Mouse (Mus musculus): ENCODE measurements at regions not wholly inside any gene's neighbourhood (a gene's known extent, or its start where the extent isn't known, plus 50 kb on each side); places are given as distances from the start of the nearest gene placed in this dataset.
A peak's percentile ranks its signal among the peaks of the same experiment; 100 is the strongest.

- 79% methylated on average over 14 of the region's 14 CpGs for WGBS
- H3K27ac ChIP-seq (ENCODE audit: low read depth, low read length): no peak overlapping the region
- ATAC-seq (ENCODE audit: low FRiP score) (no peak), DNase-seq (ENCODE audit: low spot score, missing footprints) (no peak)
- H3K9ac ChIP-seq (ENCODE audit: low read length): no peak overlapping the region
- H3K36me3 ChIP-seq (ENCODE audit: control insufficient read depth, insufficient read depth, low read length): no peaks in the 10 kb centered on the region
- H3K4me1 ChIP-seq (ENCODE audit: control insufficient read depth, insufficient read depth, low read length): peaks cover 8% of the 10 kb centered on the region; the same call in 1 of the 2 replicates
- no peak overlapping the region for H3K4me3 ChIP-seq (ENCODE audit: low read depth, low read length)
- H3K4me2 ChIP-seq: no peak overlapping the region
- H3K27me3 ChIP-seq (ENCODE audit: control insufficient read depth, insufficient read depth, low read length): no peaks in the 10 kb centered on the region
- no peaks in the 10 kb centered on the region for H3K9me3 ChIP-seq (ENCODE audit: control insufficient read depth, low read length)
Measured at GRCm38 (mm10) chr2:33975423-33976127, 87.8 kb upstream of the Mvb12b start.

- ATAC-seq (ENCODE audit: low FRiP score) (no peak), DNase-seq (ENCODE audit: low spot score, missing footprints) (no peak)
- H3K4me2 ChIP-seq: no peak overlapping the region
- H3K9me3 ChIP-seq (ENCODE audit: control insufficient read depth, low read length): no peaks in the 10 kb centered on the region
- 67% methylated on average over 15 of the region's 15 CpGs for WGBS
- no peaks in the 10 kb centered on the region for H3K27me3 ChIP-seq (ENCODE audit: control insufficient read depth, insufficient read depth, low read length)
- H3K4me1 ChIP-seq (ENCODE audit: control insufficient read depth, insufficient read depth, low read length): peaks cover 8% of the 10 kb centered on the region; the same call in 1 of the 2 replicates
- H3K4me3 ChIP-seq (ENCODE audit: low read depth, low read length): no peak overlapping the region
- no peak overlapping the region for H3K9ac ChIP-seq (ENCODE audit: low read length)
- H3K27ac ChIP-seq (ENCODE audit: low read depth, low read length): peak overlapping the region; percentile 35
- no peaks in the 10 kb centered on the region for H3K36me3 ChIP-seq (ENCODE audit: control insufficient read depth, insufficient read depth, low read length)
Measured at GRCm38 (mm10) chr2:33974737-33975422, 87.1 kb upstream of the Mvb12b start.

- H3K4me3 ChIP-seq (ENCODE audit: low read depth, low read length): no peak overlapping the region
- peaks cover 8% of the 10 kb centered on the region; the same call in 1 of the 2 replicates for H3K4me1 ChIP-seq (ENCODE audit: control insufficient read depth, insufficient read depth, low read length)
- no peaks in the 10 kb centered on the region for H3K9me3 ChIP-seq (ENCODE audit: control insufficient read depth, low read length)
- no peak overlapping the region for H3K27ac ChIP-seq (ENCODE audit: low read depth, low read length)
- no peak overlapping the region for H3K9ac ChIP-seq (ENCODE audit: low read length)
- no peak for ATAC-seq (ENCODE audit: low FRiP score)
- no peak overlapping the region for H3K4me2 ChIP-seq
- no peaks in the 10 kb centered on the region for H3K36me3 ChIP-seq (ENCODE audit: control insufficient read depth, insufficient read depth, low read length)
- no peak for DNase-seq (ENCODE audit: low spot score, missing footprints)
- no peaks in the 10 kb centered on the region for H3K27me3 ChIP-seq (ENCODE audit: control insufficient read depth, insufficient read depth, low read length)
- WGBS: 90% methylated on average over 3 of the region's 3 CpGs
Measured at GRCm38 (mm10) chr2:33974031-33974430, 86.3 kb upstream of the Mvb12b start.

- Histone ChIP-seq H3K36me3 (ENCODE audit: control insufficient read depth, insufficient read depth, low read length) (no peaks in the 10 kb centered on the region), H3K27ac (ENCODE audit: low read depth, low read length) (no peak overlapping the region), H3K4me2 (no peak overlapping the region), H3K4me3 (ENCODE audit: low read depth, low read length) (no peak overlapping the region), H3K27me3 (ENCODE audit: control insufficient read depth, insufficient read depth, low read length) (no peaks in the 10 kb centered on the region), H3K9me3 (ENCODE audit: control insufficient read depth, low read length) (no peaks in the 10 kb centered on the region), H3K9ac (ENCODE audit: low read length) (no peak overlapping the region), H3K4me1 (ENCODE audit: control insufficient read depth, insufficient read depth, low read length) (peaks cover 8% of the 10 kb centered on the region; the same call in 1 of the 2 replicates)
- WGBS: 72% methylated on average over 4 of the region's 4 CpGs
- peak; percentile 96 for DNase-seq (ENCODE audit: low spot score, missing footprints)
- peak; percentile 75 for ATAC-seq (ENCODE audit: low FRiP score)
Measured at GRCm38 (mm10) chr2:33973213-33973834, 85.6 kb upstream of the Mvb12b start.

- Histone ChIP-seq H3K9ac (ENCODE audit: low read length) (no peak overlapping the region), H3K4me2 (peak overlapping the region; percentile 6; the same call in 1 of the 2 replicates), H3K36me3 (ENCODE audit: control insufficient read depth, insufficient read depth, low read length) (no peaks in the 10 kb centered on the region), H3K27me3 (ENCODE audit: control insufficient read depth, insufficient read depth, low read length) (no peaks in the 10 kb centered on the region), H3K4me3 (ENCODE audit: low read depth, low read length) (no peak overlapping the region), H3K4me1 (ENCODE audit: control insufficient read depth, insufficient read depth, low read length) (no peaks in the 10 kb centered on the region), H3K27ac (ENCODE audit: low read depth, low read length) (no peak overlapping the region), H3K9me3 (ENCODE audit: control insufficient read depth, low read length) (no peaks in the 10 kb centered on the region)
- 38% methylated on average over 7 of the region's 7 CpGs for WGBS
- ATAC-seq (ENCODE audit: low FRiP score): no peak
- DNase-seq (ENCODE audit: low spot score, missing footprints): no peak
Measured at GRCm38 (mm10) chr2:33966984-33967421, 79.3 kb upstream of the Mvb12b start.

- DNase-seq (ENCODE audit: low spot score, missing footprints) (peak; percentile 87), ATAC-seq (ENCODE audit: low FRiP score) (no peak)
- Histone ChIP-seq H3K4me3 (ENCODE audit: low read depth, low read length) (no peak overlapping the region), H3K4me1 (ENCODE audit: control insufficient read depth, insufficient read depth, low read length) (no peaks in the 10 kb centered on the region), H3K4me2 (peak overlapping the region; percentile 6; the same call in 1 of the 2 replicates), H3K9me3 (ENCODE audit: control insufficient read depth, low read length) (no peaks in the 10 kb centered on the region), H3K27ac (ENCODE audit: low read depth, low read length) (no peak overlapping the region), H3K27me3 (ENCODE audit: control insufficient read depth, insufficient read depth, low read length) (no peaks in the 10 kb centered on the region), H3K36me3 (ENCODE audit: control insufficient read depth, insufficient read depth, low read length) (no peaks in the 10 kb centered on the region), H3K9ac (ENCODE audit: low read length) (no peak overlapping the region)
- 40% methylated on average over 35 of the region's 35 CpGs for WGBS
Measured at GRCm38 (mm10) chr2:33966389-33966983, 78.7 kb upstream of the Mvb12b start.

GRCm38 (mm10) chr2:33964096-33964495 is 76.3 kb upstream of the Mvb12b start:
- H3K9me3 ChIP-seq (ENCODE audit: control insufficient read depth, low read length): no peaks in the 10 kb centered on the region
- no peaks in the 10 kb centered on the region for H3K4me1 ChIP-seq (ENCODE audit: control insufficient read depth, insufficient read depth, low read length)
- no peaks in the 10 kb centered on the region for H3K36me3 ChIP-seq (ENCODE audit: control insufficient read depth, insufficient read depth, low read length)
- ATAC-seq (ENCODE audit: low FRiP score): no peak
- H3K4me2 ChIP-seq: no peak overlapping the region
- no peak overlapping the region for H3K27ac ChIP-seq (ENCODE audit: low read depth, low read length)
- 90% methylated on average over 5 of the region's 5 CpGs for WGBS
- DNase-seq (ENCODE audit: low spot score, missing footprints): no peak
- H3K27me3 ChIP-seq (ENCODE audit: control insufficient read depth, insufficient read depth, low read length): no peaks in the 10 kb centered on the region
- H3K9ac ChIP-seq (ENCODE audit: low read length): no peak overlapping the region
- H3K4me3 ChIP-seq (ENCODE audit: low read depth, low read length): no peak overlapping the region

GRCm38 (mm10) chr2:33962355-33963037 is 74.8 kb upstream of the Mvb12b start:
- no peak for ATAC-seq (ENCODE audit: low FRiP score)
- Histone ChIP-seq H3K4me2 (no peak overlapping the region), H3K27me3 (ENCODE audit: control insufficient read depth, insufficient read depth, low read length) (no peaks in the 10 kb centered on the region)

More at GRCm38 (mm10) chr2:33962355-33963037, 74.8 kb upstream of the Mvb12b start:
- DNase-seq (ENCODE audit: low spot score, missing footprints): no peak
- Histone ChIP-seq H3K9me3 (ENCODE audit: control insufficient read depth, low read length) (no peaks in the 10 kb centered on the region), H3K4me3 (ENCODE audit: low read depth, low read length) (no peak overlapping the region), H3K9ac (ENCODE audit: low read length) (no peak overlapping the region), H3K27ac (ENCODE audit: low read depth, low read length) (no peak overlapping the region), H3K36me3 (ENCODE audit: control insufficient read depth, insufficient read depth, low read length) (no peaks in the 10 kb centered on the region), H3K4me1 (ENCODE audit: control insufficient read depth, insufficient read depth, low read length) (no peaks in the 10 kb centered on the region)
- WGBS: 87% methylated on average over 14 of the region's 14 CpGs
